Mouse (Mus musculus) thymus, postnatal 4 days (tissue): Measurements from ENCODE around the gene Nsd2.

Experiments used
- DNase-seq: peaks from one replicate; pipeline ENCODE4 v3.0.0; 2021

Gene Nsd2

GRCm38 (mm10) chr5:33819876-33820732 is at the start of gene Nsd2:
Nsd2 (plus strand) TSS chr5:33820725.
- peak; percentile 92 for DNase-seq

GRCm38 (mm10) chr5:33777195-33777594 is 43.3 kb upstream of the Nsd2 start:
- no peak for DNase-seq

GRCm38 (mm10) chr5:33781964-33782344 is 38.6 kb upstream of the Nsd2 start:
- no peak for DNase-seq

DNA sequence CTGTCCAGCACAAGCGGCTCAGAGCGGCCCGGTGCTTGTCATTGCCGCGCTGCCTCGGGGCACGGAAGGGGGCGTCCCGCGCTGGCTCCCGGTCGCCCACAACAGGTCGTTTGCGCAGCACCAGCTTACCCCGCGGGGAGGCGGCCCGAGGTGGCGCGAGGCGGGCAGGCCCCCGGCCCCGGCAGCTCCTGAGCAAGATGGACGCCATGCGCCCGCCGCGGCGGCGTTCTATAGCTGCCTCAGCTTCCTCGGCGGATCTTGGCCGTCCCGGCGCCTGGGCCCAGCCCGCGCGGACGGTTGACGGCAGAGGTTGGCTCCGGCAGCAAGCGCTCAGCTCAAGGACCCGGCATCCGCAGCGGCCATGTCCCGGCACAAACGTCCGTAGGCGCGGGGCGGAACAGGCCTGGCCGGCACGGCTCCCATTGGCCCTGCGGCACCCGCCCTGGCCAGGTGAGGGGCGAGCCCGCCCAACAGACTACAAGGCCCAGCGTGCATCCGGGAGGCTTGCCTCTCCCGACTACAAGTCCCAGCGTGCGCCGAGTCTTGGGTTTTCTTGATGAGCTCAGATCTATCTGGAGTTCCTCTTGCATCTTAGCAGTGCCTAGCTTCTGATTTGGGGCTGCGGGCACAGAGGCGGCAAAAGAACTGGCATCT is 38.1 kb upstream of the Nsd2 start, which contains the start of gene Letm1:
TSS of gene Letm1 (minus strand) at position 473 of the 654 bp plus-strand sequence.
- peak; percentile 92 for DNase-seq

DNA sequence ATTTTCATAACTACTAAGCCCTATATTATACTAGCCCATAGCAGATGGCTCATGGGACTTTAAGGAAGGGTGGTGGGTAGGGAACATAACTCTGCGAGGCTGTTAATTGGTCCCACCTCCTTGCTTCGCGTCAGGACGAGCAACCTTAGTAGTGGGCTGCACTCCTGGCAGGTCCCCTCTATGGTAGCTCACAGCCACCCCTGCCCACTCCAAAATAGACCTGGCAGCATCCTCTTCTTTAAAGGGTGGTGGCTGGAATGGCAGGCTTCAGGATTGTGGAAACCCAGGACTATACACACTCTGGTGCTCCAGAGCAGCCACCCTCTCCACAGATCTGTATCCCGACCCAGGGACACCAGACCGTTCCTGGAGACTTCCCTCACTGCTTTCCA is 37.5 kb upstream of the Nsd2 start:
- no peak for DNase-seq

DNA sequence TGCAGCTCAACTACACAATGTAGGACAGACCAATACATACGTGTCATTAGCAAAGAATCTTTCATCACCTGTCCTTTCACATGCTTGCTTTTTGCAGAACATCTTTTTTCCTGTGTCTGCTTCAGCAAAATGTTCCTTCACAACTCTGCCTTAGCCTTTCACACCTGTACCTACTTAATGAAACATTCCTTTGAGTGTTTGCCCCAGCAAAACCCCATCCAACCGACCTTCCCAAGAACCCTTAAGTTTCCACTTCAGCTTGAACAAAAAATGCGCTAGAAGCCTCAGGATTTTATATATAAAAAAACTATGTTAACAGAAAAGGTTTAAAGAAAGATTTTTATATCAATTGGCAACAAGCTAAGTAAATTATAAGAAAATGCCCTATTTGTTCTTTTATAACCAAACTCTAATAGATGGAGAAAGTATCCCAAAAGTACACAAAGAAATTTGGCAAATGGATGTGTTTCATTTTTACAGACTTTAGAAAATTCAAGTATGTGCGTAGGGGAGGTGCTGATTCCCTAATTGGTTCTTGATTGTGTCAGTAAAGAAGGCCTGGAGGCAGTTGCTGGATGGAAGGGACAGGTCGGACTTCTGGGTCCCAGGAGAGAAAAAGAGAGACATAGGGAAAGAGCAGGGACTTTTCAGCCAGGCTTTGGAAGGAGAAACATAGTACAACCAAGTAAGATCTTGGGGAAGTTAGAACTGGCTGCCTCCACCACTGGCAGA is 28.4 kb upstream of the Nsd2 start:
- DNase-seq, result no peak

DNA sequence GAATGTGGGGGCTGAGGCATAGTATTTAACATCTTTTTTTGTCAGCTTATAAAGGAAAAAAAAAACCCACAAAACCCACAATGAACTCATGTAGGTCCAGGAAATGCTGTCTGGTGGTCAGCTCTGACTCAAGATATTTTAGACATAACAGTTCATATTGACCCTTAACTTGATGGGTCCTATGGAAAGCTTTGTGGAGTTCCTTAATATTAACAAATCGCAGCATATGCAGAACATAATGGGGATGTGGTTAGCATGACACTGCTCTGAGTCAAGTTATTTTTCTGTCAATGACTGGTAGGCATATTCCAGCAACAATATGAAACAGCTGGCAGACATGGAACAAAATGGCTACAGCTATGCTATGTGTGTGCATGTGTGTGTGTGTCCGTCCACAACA is 17.2 kb upstream of the Nsd2 start:
- no peak for DNase-seq

GRCm38 (mm10) chr5:33811519-33811918 is 9.0 kb upstream of the Nsd2 start:
- no peak for DNase-seq

DNA sequence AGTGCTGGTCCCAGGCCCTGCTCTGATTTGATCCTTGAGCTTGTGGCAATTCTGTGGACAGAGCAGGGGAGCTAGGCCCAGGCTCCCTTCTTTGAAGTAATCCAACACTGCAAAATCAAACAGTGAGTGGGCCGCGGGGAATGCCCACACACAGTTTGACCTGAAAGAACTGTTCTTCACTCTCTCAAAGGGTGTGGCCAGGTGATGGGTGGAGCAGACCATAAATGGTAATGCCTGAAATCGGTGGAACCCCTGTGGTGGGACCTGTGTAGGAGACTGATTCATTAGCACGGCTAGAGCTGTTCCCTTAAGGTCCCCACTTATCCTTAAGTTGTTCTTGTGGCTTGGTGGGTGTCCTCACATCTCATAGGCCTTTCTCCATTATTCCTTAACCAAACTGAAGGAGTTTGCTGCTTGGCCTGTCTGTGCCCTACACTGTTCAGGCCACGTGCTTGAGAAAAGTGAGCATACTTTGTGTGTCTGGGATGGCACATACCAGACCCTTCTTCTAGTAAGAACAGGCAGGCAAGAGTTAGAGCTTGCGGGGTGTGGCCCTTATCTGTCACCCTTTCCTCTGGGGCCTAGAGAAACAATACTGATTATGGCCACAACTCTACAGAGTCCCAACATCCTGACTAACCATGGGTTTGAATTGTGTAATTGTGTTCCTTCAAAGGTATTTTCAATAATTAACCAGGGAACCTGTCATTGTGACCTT is 4.4 kb upstream of the Nsd2 start:
- DNase-seq, result no peak

- no peak for DNase-seq
These were observed 2.4 kb upstream of the Nsd2 start for GRCm38 (mm10) chr5:33818104-33818503.

- no peak for DNase-seq
These were observed 1.2 kb upstream of the Nsd2 start for GRCm38 (mm10) chr5:33819141-33819875.

GRCm38 (mm10) chr5:33820733-33821621 is 452 bp downstream of the Nsd2 start:
- DNase-seq, result peak; percentile 63

DNA sequence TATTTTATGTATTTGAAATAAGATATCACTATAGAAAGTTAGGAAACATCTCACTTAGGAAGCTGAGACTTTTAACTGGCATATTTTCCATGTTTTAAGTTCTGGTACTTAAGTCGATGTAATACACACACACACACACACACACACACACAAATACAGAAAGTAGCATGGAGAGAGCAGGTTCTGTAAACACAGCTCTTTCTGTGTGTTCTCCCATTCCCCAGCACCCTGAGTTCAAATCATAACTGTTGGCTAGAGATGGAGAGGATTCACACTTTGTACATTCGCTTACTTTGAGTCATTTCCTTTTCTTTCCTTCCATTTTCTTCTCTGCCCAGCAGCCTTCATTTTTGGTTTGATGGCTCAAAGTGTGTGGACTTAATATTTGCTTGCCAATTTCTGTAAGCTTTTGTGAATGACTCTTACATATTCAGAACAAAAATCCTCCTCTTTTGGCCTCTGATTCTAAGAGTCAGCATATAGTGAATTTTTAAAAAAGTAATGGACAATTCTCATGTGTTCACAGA is 1.4 kb downstream of the Nsd2 start:
- no peak for DNase-seq

DNA sequence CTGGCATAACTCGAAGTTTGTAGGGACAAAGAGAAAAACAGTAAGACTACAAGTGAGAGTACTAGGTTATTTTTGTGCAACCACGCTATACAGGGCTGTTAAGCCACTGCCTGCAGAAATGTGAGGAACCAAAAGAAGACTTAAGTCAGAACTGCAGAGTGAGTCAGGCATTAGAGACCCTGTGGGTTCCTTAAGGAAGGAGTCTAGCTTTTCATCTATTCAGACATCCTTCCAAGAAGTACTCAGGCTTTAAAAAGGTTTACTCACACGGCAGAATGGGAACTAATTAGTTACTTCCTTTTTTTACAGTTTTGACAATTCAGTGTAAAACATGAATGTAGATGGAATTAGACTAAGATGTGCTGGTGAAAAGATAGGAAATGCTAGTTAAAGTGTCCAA is 1.9 kb downstream of the Nsd2 start:
- DNase-seq, result no peak

- no peak for DNase-seq
These were observed 5.5 kb downstream of the Nsd2 start for GRCm38 (mm10) chr5:33826001-33826400.

DNA sequence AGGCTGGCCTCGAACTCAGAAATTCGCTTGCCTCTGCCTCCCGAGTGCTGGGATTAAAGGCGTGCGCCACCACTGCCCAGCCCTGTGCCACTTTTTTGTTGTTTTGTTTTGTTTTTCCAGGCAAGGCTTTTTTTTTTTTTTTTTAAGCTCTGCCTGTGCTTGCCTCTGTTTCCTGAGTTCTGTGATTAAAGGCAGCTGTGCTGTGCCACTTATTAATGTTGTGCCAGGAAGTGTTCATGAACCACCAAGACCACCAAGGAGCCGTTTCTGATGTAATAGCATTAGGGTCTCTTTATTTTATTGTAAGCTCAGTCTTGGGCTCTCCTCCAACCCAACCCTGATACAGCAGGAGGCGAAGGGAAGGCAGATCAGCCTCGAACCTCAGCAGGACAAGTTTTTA is 7.6 kb downstream of the Nsd2 start:
- DNase-seq, result no peak

GRCm38 (mm10) chr5:33829958-33830357 is 9.4 kb downstream of the Nsd2 start:
- DNase-seq, result no peak

GRCm38 (mm10) chr5:33830832-33831231 is 10.3 kb downstream of the Nsd2 start:
- DNase-seq, result peak; percentile 69

- DNase-seq, result no peak
These were observed 20.8 kb downstream of the Nsd2 start for GRCm38 (mm10) chr5:33841331-33841730.

- DNase-seq, result no peak
These were observed 22.0 kb downstream of the Nsd2 start for GRCm38 (mm10) chr5:33842549-33842948.

DNA sequence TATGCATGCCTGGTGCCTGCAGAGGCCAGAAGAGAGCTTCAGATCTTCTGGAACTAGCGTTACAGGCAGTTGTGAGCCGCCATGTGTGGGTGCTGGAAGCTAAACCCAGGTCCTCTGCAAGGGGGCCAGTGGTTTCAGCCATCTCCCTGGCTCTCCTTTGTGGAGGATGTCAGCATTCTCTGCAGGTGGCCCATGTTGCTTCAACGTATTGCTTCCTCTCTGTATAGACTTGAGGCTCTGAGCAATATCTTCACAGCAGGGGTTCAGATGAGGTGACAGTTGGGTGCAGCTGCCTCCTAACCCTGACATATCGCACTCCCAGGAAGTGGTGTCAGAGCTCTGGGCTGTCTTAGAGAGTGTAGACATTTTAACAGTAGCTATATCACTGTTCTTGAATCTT is 30.9 kb downstream of the Nsd2 start:
- peak; percentile 62 for DNase-seq
